Mouse (Mus musculus): ENCODE measurements around the gene Olfr441.
"Not testable (repeated sequence)": the region's sequence is repeated elsewhere in the genome, so short reads cannot be mapped to it uniquely, and the experiment has no call there.

Olfr441 gene

GRCm38 (mm10) chr6:43106069-43106468 lies at the start of gene Olfr441:
Gene Olfr441, plus strand, starts transcription at chr6:43106369.
- DNase-seq: not testable (repeated sequence)

GRCm38 (mm10) chr6:43078750-43079149 lies 27.4 kb upstream of the Olfr441 start:
- DNase-seq: no peak

DNA sequence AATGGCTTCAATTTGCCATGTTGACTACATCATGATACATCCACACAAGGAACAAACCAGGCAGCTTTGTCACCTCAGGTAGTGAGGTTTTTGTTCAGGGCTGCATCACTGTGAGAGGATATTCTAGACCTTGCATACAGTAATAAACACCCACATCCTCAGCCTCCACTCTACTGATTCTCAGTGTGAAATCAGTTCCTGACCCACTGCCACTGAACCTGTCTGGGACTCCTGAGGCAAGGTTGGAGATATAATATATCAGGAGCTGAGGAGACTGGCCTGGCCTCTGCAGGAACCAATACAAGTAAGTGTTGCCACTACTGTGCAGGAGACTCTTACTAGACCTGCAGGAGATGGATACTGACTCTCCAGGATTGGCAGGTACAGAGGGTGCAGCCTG lies 24.8 kb upstream of the Olfr441 start:
- DNase-seq: not testable (repeated sequence)

GRCm38 (mm10) chr6:43146267-43146666 lies 40.1 kb downstream of the Olfr441 start, which contains the start of gene Olfr237-ps1:
Gene Olfr237-ps1, plus strand, starts transcription at chr6:43146567.
- DNase-seq: not testable (repeated sequence)

GRCm38 (mm10) chr6:43159502-43159901 lies 53.3 kb downstream of the Olfr441 start:
- no peak for DNase-seq

- DNase-seq: no peak
Observed at GRCm38 (mm10) chr6:43162982-43163381, 56.8 kb downstream of the Olfr441 start, which contains the start of gene Olfr437. Gene Olfr437, plus strand, starts transcription at chr6:43163282.

GRCm38 (mm10) chr6:43167246-43167645 lies 61.1 kb downstream of the Olfr441 start:
- DNase-seq: no peak

All from layer of hippocampus, adult 9-11 months (tissue).